Mouse (Mus musculus) cerebellum, adult 9-10 months (tissue): ENCODE measurements at regions not wholly inside any gene's neighbourhood (a gene's known extent, or its start where the extent isn't known, plus 50 kb on each side); places are given as distances from the start of the nearest gene placed in this dataset.

Source experiments
- DNase-seq: peaks from one replicate; pipeline ENCODE4 v3.0.0; 2022

GRCm38 (mm10) chr16:9264554-9265145, 434.8 kb downstream of the 1810013L24Rik start:
- DNase-seq, result no peak

GRCm38 (mm10) chr16:9267204-9267603, 437.3 kb downstream of the 1810013L24Rik start:
- no peak for DNase-seq

GRCm38 (mm10) chr16:9270099-9270498, 440.2 kb downstream of the 1810013L24Rik start:
- no peak for DNase-seq

GRCm38 (mm10) chr16:9270671-9271070, 440.8 kb downstream of the 1810013L24Rik start:
- DNase-seq, result no peak

GRCm38 (mm10) chr16:9273751-9274300, 443.9 kb downstream of the 1810013L24Rik start:
- DNase-seq, result no peak

- no peak for DNase-seq
These were observed 444.7 kb downstream of the 1810013L24Rik start for GRCm38 (mm10) chr16:9274583-9275100.

- DNase-seq, result no peak
These were observed 445.5 kb downstream of the 1810013L24Rik start for GRCm38 (mm10) chr16:9275426-9275825.

GRCm38 (mm10) chr16:9277064-9277463, 447.2 kb downstream of the 1810013L24Rik start:
- no peak for DNase-seq

- DNase-seq, result no peak
These were observed 449.8 kb downstream of the 1810013L24Rik start for GRCm38 (mm10) chr16:9279726-9280125.

GRCm38 (mm10) chr16:9280431-9280830, 450.5 kb downstream of the 1810013L24Rik start:
- no peak for DNase-seq

GRCm38 (mm10) chr16:9280931-9281330, 451.0 kb downstream of the 1810013L24Rik start:
- peak; percentile 1 for DNase-seq

- no peak for DNase-seq
These were observed 454.5 kb downstream of the 1810013L24Rik start for GRCm38 (mm10) chr16:9284423-9284822.

GRCm38 (mm10) chr16:9285921-9286320, 456.0 kb downstream of the 1810013L24Rik start:
- no peak for DNase-seq

GRCm38 (mm10) chr16:9287557-9287956, 457.7 kb downstream of the 1810013L24Rik start:
- DNase-seq, result no peak

- no peak for DNase-seq
These were observed 461.6 kb downstream of the 1810013L24Rik start for GRCm38 (mm10) chr16:9291356-9292020.

GRCm38 (mm10) chr16:9303134-9303533, 473.2 kb downstream of the 1810013L24Rik start:
- no peak for DNase-seq

- no peak for DNase-seq
These were observed 474.2 kb downstream of the 1810013L24Rik start for GRCm38 (mm10) chr16:9304079-9304478.

GRCm38 (mm10) chr16:9310744-9311143, 480.8 kb downstream of the 1810013L24Rik start:
- peak; percentile 7 for DNase-seq

- no peak for DNase-seq
These were observed 505.7 kb downstream of the 1810013L24Rik start for GRCm38 (mm10) chr16:9335626-9336025.

- DNase-seq, result no peak
These were observed 506.2 kb downstream of the 1810013L24Rik start for GRCm38 (mm10) chr16:9336063-9336462.

- DNase-seq, result no peak
These were observed 509.6 kb downstream of the 1810013L24Rik start for GRCm38 (mm10) chr16:9339456-9339855.

- no peak for DNase-seq
These were observed 511.3 kb downstream of the 1810013L24Rik start for GRCm38 (mm10) chr16:9341245-9341644.

GRCm38 (mm10) chr16:9353811-9354210, 523.9 kb downstream of the 1810013L24Rik start:
- no peak for DNase-seq
